Mouse (Mus musculus): Measurements from ENCODE around the gene Luc7l3. TPM values are rescaled to one million over a fixed set of nuclear protein-coding genes. Genes with fewer than 3 reads are reported as not detected.

The Luc7l3 gene
- polyA plus RNA-seq, 1 experiment, result 10.7 TPM

- no peaks in the 10 kb centered on the region for H3K27me3 ChIP-seq (ENCODE audit: control insufficient read depth, insufficient read depth, low read length)
These were observed 78.2 kb downstream of the Luc7l3 start for GRCm38 (mm10) chr11:94243422-94244180.

DNA sequence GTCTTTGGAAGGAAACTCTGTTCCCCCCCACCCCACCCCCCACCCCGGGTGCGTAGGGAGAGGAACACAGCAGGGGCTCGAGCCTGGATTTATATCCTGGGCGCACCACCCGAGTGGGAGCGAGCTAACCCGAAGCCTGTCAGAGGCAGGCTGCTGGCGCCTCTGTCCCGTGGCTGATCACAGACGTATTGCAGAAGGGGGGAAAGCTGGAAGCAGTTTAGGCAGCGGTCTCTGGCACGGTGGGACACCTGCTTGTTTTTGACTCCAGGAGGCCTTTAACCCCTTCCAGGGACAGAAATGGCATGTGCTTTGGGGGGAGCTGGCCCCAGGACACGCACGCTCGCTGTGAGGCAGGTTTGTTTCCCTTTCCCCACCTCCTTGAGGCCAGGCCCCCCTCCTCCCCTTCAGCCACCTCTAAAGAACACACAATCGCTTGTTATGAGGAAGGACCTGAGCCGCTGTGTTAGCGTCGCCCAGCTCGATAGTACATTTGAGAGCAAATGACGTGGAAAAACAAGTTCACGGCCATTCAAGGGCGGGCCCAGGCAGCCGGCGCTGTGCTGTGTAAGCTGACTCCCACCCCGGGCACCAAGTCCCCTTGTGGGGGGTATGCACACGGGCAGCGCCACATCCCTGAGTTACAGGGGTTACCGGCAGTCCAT is 78.9 kb downstream of the Luc7l3 start:
- peak overlapping the region; percentile 1; the same call in 1 of the 2 replicates for H3K4me3 ChIP-seq (ENCODE audit: control insufficient read depth, low read depth, low read length)
- H3K4me1 ChIP-seq (ENCODE audit: control insufficient read depth, insufficient read depth, low read length), result peaks cover 15% of the 10 kb centered on the region
- H3K27me3 ChIP-seq (ENCODE audit: control insufficient read depth, insufficient read depth, low read length), result no peaks in the 10 kb centered on the region
- TF ChIP-seq POLR2A (IDR thresholded peaks at IDR 0.05; ENCODE audit: control insufficient read depth, low read depth, low read length), result no peak
- no peak for TF ChIP-seq CTCF (IDR thresholded peaks at IDR 0.05; ENCODE audit: control insufficient read depth, insufficient read depth, insufficient replicate concordance, low read depth, low read length)
- no peaks in the 10 kb centered on the region for H3K36me3 ChIP-seq (ENCODE audit: control insufficient read depth, insufficient read depth, low read length)
- peak overlapping the region; percentile 3; the same call in 1 of the 2 replicates for H3K27ac ChIP-seq (ENCODE audit: control insufficient read depth, insufficient read depth, low read depth, low read length)

More at GRCm38 (mm10) chr11:94243422-94244180, 78.2 kb downstream of the Luc7l3 start:
- no peak overlapping the region; the same call in 1 of the 2 replicates for H3K4me3 ChIP-seq (ENCODE audit: control insufficient read depth, low read depth, low read length)
- no peaks in the 10 kb centered on the region for H3K36me3 ChIP-seq (ENCODE audit: control insufficient read depth, insufficient read depth, low read length)
- H3K27ac ChIP-seq (ENCODE audit: control insufficient read depth, insufficient read depth, low read depth, low read length), result peak overlapping the region; percentile 3; the same call in 1 of the 2 replicates
- TF ChIP-seq CTCF (IDR thresholded peaks at IDR 0.05; ENCODE audit: control insufficient read depth, insufficient read depth, insufficient replicate concordance, low read depth, low read length), result no peak
- no peak for TF ChIP-seq POLR2A (IDR thresholded peaks at IDR 0.05; ENCODE audit: control insufficient read depth, low read depth, low read length)
- peaks cover 15% of the 10 kb centered on the region for H3K4me1 ChIP-seq (ENCODE audit: control insufficient read depth, insufficient read depth, low read length)

DNA sequence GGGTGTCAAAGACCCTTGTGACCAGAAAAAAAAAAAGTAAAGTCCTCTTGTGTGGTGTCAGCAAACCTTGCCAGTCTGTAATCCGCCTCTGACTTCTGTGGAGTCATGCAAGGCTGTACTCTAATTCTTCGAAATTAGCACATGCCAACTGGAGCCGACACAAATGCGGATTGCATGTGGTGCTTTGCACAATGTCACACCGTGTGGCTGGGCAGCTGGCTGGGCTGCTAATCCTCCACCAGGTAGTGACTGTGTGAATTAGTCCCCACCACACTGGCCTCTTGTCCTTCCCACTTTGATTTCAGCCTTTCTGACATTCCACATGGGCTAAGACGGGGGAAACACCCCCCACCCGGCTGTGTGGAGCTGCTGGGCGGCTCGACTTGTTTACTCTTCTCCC is 82.1 kb downstream of the Luc7l3 start:
- Histone ChIP-seq H3K27ac (ENCODE audit: control insufficient read depth, insufficient read depth, low read depth, low read length) (no peak overlapping the region), H3K4me1 (ENCODE audit: control insufficient read depth, insufficient read depth, low read length) (peaks cover 15% of the 10 kb centered on the region)

GRCm38 (mm10) chr11:94238786-94239185 is 83.0 kb downstream of the Luc7l3 start:
- TF ChIP-seq POLR2A (IDR thresholded peaks at IDR 0.05; ENCODE audit: control insufficient read depth, low read depth, low read length) (no peak), CTCF (IDR thresholded peaks at IDR 0.05; ENCODE audit: control insufficient read depth, insufficient read depth, insufficient replicate concordance, low read depth, low read length) (no peak)
- Histone ChIP-seq H3K27ac (ENCODE audit: control insufficient read depth, insufficient read depth, low read depth, low read length) (no peak overlapping the region), H3K27me3 (ENCODE audit: control insufficient read depth, insufficient read depth, low read length) (no peaks in the 10 kb centered on the region)

More for the DNA sequence above, 82.1 kb downstream of the Luc7l3 start:
- TF ChIP-seq POLR2A (IDR thresholded peaks at IDR 0.05; ENCODE audit: control insufficient read depth, low read depth, low read length) (no peak), CTCF (IDR thresholded peaks at IDR 0.05; ENCODE audit: control insufficient read depth, insufficient read depth, insufficient replicate concordance, low read depth, low read length) (no peak)
- H3K36me3 ChIP-seq (ENCODE audit: control insufficient read depth, insufficient read depth, low read length), result no peaks in the 10 kb centered on the region
- no peaks in the 10 kb centered on the region for H3K27me3 ChIP-seq (ENCODE audit: control insufficient read depth, insufficient read depth, low read length)
- H3K4me3 ChIP-seq (ENCODE audit: control insufficient read depth, low read depth, low read length), result no peak overlapping the region

More at GRCm38 (mm10) chr11:94238786-94239185, 83.0 kb downstream of the Luc7l3 start:
- H3K36me3 ChIP-seq (ENCODE audit: control insufficient read depth, insufficient read depth, low read length), result no peaks in the 10 kb centered on the region
- peaks cover 14% of the 10 kb centered on the region for H3K4me1 ChIP-seq (ENCODE audit: control insufficient read depth, insufficient read depth, low read length)
- no peak overlapping the region for H3K4me3 ChIP-seq (ENCODE audit: control insufficient read depth, low read depth, low read length)

Other genes starting within 250 kb of the Luc7l3 start
- gene Tob1, start 110.5 kb downstream of the Luc7l3 start, polyA plus RNA-seq (2012; rRNA removed), result 40.5 and 43.2 TPM in 2 replicates
- 0.55 and 0.59 TPM in 2 replicates for gene Wfikkn2, start 76.0 kb downstream of the Luc7l3 start, polyA plus RNA-seq (2012; rRNA removed)
- gene Gm21885, start 40.1 kb downstream of the Luc7l3 start, polyA plus RNA-seq (2012; rRNA removed), result not detected in 2 replicates
- 80.8 and 89.0 TPM in 2 replicates for gene Ankrd40, start 6.0 kb upstream of the Luc7l3 start, polyA plus RNA-seq (2012; rRNA removed)
- 123 and 126 TPM in 2 replicates for gene Abcc3, start 71.0 kb upstream of the Luc7l3 start, polyA plus RNA-seq (2012; rRNA removed)
- gene Cacna1g, start 152.2 kb upstream of the Luc7l3 start, polyA plus RNA-seq (2012; rRNA removed), result 3.4 and 5.1 TPM in 2 replicates
- gene Spata20, start 164.2 kb upstream of the Luc7l3 start, polyA plus RNA-seq (2012; rRNA removed), result 1,087 and 1,277 TPM in 2 replicates
- gene Epn3, start 178.0 kb upstream of the Luc7l3 start, polyA plus RNA-seq (2012; rRNA removed), result 1.7 and 1.8 TPM in 2 replicates
- gene Mycbpap, start 199.8 kb upstream of the Luc7l3 start, polyA plus RNA-seq (2012; rRNA removed), result 193 and 197 TPM in 2 replicates
- 5.1 and 5.4 TPM in 2 replicates for gene Rsad1, start 227.3 kb upstream of the Luc7l3 start, polyA plus RNA-seq (2012; rRNA removed)
- gene Chad, start 243.1 kb upstream of the Luc7l3 start, polyA plus RNA-seq (2012; rRNA removed), result 0.14 TPM in 1 of 2 replicates, not detected in the other

All from testis, adult 2 months (tissue).